Mouse (Mus musculus) lung, embryonic 16.5 days (tissue): ENCODE measurements around the gene Taar6. TPM values are rescaled to one million over a fixed set of nuclear protein-coding genes. Genes with fewer than 3 reads are reported as not detected.

Source experiments
- ATAC-seq: fragments of 200-750 bp; cut with Nextera tagmentation; 2 replicates; pipeline ENCODE4 v1.8.0; 2017; ENCODE audit warnings: low read depth, mild to moderate bottlenecking, moderate library complexity
- H3K27ac ChIP-seq: fragments of 300-500 bp; sonication (generic); 2 replicates; pipeline ENCODE4 v1.5.1; 2014; ENCODE audit warnings: mild to moderate bottlenecking, control low read depth, low read length
- H3K27me3 ChIP-seq: fragments of 300-500 bp; sonication (generic); 2 replicates; pipeline ENCODE4 v1.6.1; 2014; ENCODE audit warnings: low read depth, low read length, mixed read lengths; ENCODE audit not compliant: control insufficient read depth, insufficient read depth
- H3K36me3 ChIP-seq: fragments of 300-500 bp; sonication (generic); 2 replicates; pipeline ENCODE4 v1.6.1; 2014; ENCODE audit warnings: low read length; ENCODE audit not compliant: control insufficient read depth, insufficient read depth
- H3K4me1 ChIP-seq: fragments of 300-500 bp; sonication (generic); replicated peaks from 2 replicates; pipeline ENCODE4 v1.6.1; 2014; ENCODE audit warnings: low read length, mixed read lengths; ENCODE audit not compliant: control insufficient read depth, insufficient read depth
- H3K4me2 ChIP-seq: fragments of 300-500 bp; sonication (generic); 2 replicates; pipeline ENCODE4 v1.6.1; 2014; ENCODE audit warnings: low read depth, low read length, control low read depth
- H3K4me3 ChIP-seq: fragments of 300-500 bp; sonication (generic); 2 replicates; pipeline ENCODE4 v1.5.1; 2014; ENCODE audit warnings: mild to moderate bottlenecking, low read length, control low read depth
- H3K9ac ChIP-seq: fragments of 300-500 bp; sonication (generic); 2 replicates; pipeline ENCODE4 v1.6.1; 2014; ENCODE audit warnings: low read length, control low read depth
- H3K9me3 ChIP-seq: fragments of 300-500 bp; sonication (generic); 2 replicates; pipeline ENCODE4 v1.6.1; 2016; ENCODE audit warnings: low read length; ENCODE audit not compliant: control insufficient read depth
- WGBS: fragments of 180-500 bp; shearing (Covaris S2); extraction: QIAGEN DNeasy Blood & Tissue Kit; methylation state at CpG from one replicate; pipeline ENCODE4 v1.1.7; 2014; 5-methylcytosine and 5-hydroxymethylcytosine counted together
- polyA plus RNA-seq: library from polyadenylated mRNA; unstranded; fragments of >200 nt; fragmentation: Nextera tagmentation; extraction: Ambion mirVana; gene quantifications from 2 replicates; pipeline ENCODE4 v1.2.1, GENCODE M21; 2015

Taar6 gene
- not detected in 2 replicates for polyA plus RNA-seq

DNA sequence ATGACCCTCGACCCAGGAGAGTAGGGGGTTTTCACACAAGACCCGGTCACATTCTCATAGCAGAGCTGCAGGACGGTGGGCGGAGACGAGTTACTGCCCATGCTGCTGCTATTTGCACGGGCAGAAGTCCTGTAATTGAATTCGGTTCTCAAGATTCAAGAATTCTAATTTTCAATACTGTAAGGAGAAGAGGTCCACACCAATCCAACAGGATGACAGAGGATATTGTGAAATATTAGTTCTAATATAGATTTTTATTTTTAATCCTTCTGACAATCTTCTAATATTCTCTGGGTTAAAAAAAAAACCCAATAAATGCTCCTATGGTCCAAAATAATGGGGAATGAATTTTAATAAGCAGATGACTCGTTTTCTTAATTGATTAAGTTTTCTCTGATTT is at the start of gene Taar6:
TSS of gene Taar6 (minus strand) at position 101 of the 400 bp plus-strand sequence.
- Histone ChIP-seq H3K4me2 (no peak within 1 kb of the TSS), H3K27me3 (no peaks in the 10 kb centered on the region), H3K4me3 (no peak within 1 kb of the TSS), H3K27ac (no peak within 1 kb of the TSS), H3K9ac (no peak within 1 kb of the TSS), H3K9me3 (no peaks in the 10 kb centered on the region), H3K36me3 (no peaks in the 10 kb centered on the region), H3K4me1 (no peaks in the 10 kb centered on the region)
- WGBS: 65% methylated on average over 8 of the region's 8 CpGs
- ATAC-seq: no peak

DNA sequence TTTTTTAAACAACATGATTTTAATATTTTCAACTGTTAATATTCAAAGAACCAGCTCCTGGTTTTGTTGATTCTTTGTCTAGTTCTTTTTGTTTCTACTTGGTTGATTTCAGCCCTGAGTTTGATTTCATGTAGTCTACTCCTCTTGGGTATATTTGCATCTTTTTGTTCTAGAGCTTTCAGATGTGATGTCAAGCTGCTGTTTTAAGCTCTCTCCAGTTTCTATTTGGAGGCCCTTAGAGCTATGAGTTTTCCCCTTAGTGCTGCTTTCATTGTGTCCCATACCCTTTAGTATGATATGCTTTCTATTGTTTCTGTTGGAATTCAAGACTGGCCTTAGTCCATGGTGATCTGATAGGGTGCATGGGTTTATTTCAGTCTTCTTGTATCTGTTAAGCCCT is 45.9 kb upstream of the Taar6 start:
- no peaks in the 10 kb centered on the region for H3K9me3 ChIP-seq
- H3K4me1 ChIP-seq: no peaks in the 10 kb centered on the region
- H3K27ac ChIP-seq: no peak overlapping the region
- no peak overlapping the region for H3K4me3 ChIP-seq
- no peak for ATAC-seq
- no peaks in the 10 kb centered on the region for H3K27me3 ChIP-seq
- H3K9ac ChIP-seq: no peak overlapping the region
- H3K4me2 ChIP-seq: no peak overlapping the region
- H3K36me3 ChIP-seq: no peaks in the 10 kb centered on the region

DNA sequence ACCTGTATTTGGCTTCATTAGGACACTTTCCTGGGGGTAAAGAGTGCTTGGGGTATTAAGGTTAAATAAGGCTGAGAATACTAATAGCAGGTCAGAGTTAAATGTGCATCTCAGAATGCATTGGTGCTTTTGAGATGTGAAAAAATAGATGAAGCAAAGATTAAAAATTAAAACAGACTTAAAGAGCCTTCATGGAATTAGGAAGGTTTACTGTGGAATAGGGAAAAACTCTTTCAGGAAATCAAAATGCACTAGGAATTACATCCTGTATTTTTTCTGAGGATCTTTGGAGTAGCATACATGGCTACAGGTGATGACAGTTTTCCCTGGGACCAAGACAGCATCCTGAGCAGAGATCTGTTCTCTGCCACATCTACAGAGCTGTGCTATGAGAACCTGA is 41.5 kb upstream of the Taar6 start, which contains the start of gene Taar7d:
TSS of gene Taar7d (plus strand) at position 301 of the 400 bp plus-strand sequence.
- no peak within 1 kb of the TSS for H3K27ac ChIP-seq
- ATAC-seq: no peak
- H3K9ac ChIP-seq: no peak within 1 kb of the TSS
- no peaks in the 10 kb centered on the region for H3K36me3 ChIP-seq
- no peak within 1 kb of the TSS for H3K4me2 ChIP-seq
- H3K4me1 ChIP-seq: no peaks in the 10 kb centered on the region
- H3K27me3 ChIP-seq: no peaks in the 10 kb centered on the region
- no peak within 1 kb of the TSS for H3K4me3 ChIP-seq
- H3K9me3 ChIP-seq: no peaks in the 10 kb centered on the region

DNA sequence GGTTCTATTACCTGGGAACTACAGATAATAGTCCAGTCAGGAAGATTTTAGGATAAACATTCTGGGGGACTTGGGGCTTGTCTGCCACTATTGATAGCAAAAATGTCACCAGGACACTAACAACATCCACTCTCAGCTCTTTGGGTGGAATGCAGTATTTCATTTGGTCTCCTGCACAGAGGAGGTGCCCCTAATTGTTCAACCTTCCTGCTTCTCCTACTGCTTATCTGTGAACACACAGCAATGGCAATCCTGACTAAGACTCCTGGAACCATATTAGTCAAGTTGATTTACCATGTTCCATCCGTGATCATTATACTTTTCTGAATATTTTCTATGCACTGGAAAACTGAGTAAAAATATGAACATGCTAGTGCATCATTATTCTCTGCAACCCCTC is 22.7 kb upstream of the Taar6 start:
- Histone ChIP-seq H3K4me1 (no peaks in the 10 kb centered on the region), H3K27ac (no peak overlapping the region), H3K27me3 (no peaks in the 10 kb centered on the region), H3K36me3 (no peaks in the 10 kb centered on the region), H3K9ac (no peak overlapping the region), H3K4me3 (no peak overlapping the region), H3K4me2 (no peak overlapping the region), H3K9me3 (no peaks in the 10 kb centered on the region)
- ATAC-seq: no peak
- WGBS: 79% methylated on average over 1 of the region's 1 CpGs

DNA sequence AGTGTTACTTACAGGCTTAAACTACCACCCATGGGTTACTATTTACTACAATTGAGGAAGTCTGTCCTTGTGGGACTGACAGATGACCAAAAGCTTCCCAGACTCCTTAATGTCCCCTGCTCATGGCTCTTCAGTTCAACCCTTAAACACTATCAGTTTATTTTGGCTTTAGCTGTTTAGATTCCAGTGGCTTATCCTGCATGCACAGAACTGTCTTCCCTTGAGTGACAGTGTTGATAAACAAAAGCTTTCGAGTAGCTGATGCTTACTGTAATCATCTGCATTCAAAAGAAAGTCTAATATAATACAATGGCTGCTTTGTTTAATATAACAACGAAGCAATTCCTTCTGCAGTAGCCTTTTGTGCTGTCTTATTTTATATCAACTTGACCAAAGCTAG is 21.6 kb upstream of the Taar6 start:
- no peak overlapping the region for H3K27ac ChIP-seq
- ATAC-seq: no peak
- no peaks in the 10 kb centered on the region for H3K36me3 ChIP-seq
- H3K4me1 ChIP-seq: no peaks in the 10 kb centered on the region
- no peak overlapping the region for H3K4me3 ChIP-seq
- H3K27me3 ChIP-seq: no peaks in the 10 kb centered on the region
- H3K9ac ChIP-seq: no peak overlapping the region
- H3K9me3 ChIP-seq: no peaks in the 10 kb centered on the region
- 22% methylated on average over 2 of the region's 2 CpGs for WGBS
- no peak overlapping the region for H3K4me2 ChIP-seq

DNA sequence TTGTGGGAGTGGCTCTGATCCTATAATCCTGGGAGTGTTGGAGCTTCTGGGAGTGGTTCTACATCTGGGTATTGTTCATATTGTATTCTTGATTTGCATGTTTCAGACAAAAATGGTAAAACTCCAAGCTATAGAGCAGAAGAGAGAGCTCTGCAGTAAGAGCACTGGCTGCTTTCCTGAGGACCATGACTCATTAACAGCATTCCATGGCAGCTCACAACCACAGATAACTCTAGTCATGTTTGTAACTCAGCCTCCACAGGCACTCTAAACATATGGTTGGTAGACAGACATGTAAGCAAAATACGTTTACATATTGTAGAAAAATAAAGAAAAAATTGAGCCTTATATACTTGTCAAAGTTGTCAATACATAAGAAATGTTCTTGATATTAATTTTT is 21.0 kb upstream of the Taar6 start:
- Histone ChIP-seq H3K27me3 (no peaks in the 10 kb centered on the region), H3K27ac (no peak overlapping the region), H3K9me3 (no peaks in the 10 kb centered on the region), H3K36me3 (no peaks in the 10 kb centered on the region), H3K4me2 (no peak overlapping the region), H3K4me3 (no peak overlapping the region), H3K4me1 (no peaks in the 10 kb centered on the region), H3K9ac (no peak overlapping the region)
- ATAC-seq: no peak
- WGBS: 56% methylated on average over 1 of the region's 1 CpGs

DNA sequence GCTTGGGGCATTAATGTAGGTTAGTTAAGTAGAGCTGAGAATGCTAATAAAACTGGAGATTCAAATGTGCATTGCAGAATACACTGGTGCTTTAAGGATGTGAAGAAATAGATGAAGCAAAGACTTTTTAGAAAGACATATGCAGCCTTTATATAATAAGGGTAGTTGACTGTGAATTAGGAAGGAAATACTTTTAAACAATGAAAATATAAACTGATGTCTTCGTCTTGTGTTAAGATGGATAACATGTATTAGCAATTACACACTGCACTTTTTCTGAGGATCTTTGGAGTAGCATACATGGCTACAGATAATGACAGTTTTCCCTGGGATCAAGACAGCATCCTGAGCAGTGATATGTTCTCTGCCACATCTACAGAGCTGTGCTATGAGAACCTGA is 14.2 kb upstream of the Taar6 start, which contains the start of gene Taar7b:
TSS of gene Taar7b (plus strand) at position 301 of the 400 bp plus-strand sequence.
- no peak within 1 kb of the TSS for H3K9ac ChIP-seq
- H3K9me3 ChIP-seq: no peaks in the 10 kb centered on the region
- no peaks in the 10 kb centered on the region for H3K27me3 ChIP-seq
- WGBS: 64% methylated on average over 1 of the region's 1 CpGs
- no peaks in the 10 kb centered on the region for H3K36me3 ChIP-seq
- H3K27ac ChIP-seq: no peak within 1 kb of the TSS
- ATAC-seq: no peak
- no peaks in the 10 kb centered on the region for H3K4me1 ChIP-seq
- no peak within 1 kb of the TSS for H3K4me2 ChIP-seq
- no peak within 1 kb of the TSS for H3K4me3 ChIP-seq

DNA sequence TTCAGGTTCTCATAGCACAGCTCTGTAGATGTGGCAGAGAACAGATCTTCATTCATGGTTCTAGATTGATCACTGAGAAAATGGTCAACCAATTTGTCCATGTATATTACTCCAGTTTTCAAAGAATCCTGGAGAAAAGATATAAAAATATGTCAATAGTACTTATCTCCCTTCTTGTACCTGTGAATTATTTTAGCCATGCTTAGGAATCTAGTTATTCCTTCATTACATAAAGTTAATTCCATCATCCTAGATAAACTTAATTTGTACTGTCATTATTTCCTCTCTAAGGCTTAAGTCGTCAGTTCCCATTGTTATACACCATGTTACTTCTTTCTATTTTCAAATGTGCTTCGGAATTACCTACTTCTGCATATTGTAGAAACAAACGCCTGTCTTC is 7.9 kb upstream of the Taar6 start, which contains the start of gene Taar7a:
TSS of gene Taar7a (minus strand) at position 101 of the 400 bp plus-strand sequence.
- H3K36me3 ChIP-seq: no peaks in the 10 kb centered on the region
- H3K27me3 ChIP-seq: no peaks in the 10 kb centered on the region
- H3K9me3 ChIP-seq: no peaks in the 10 kb centered on the region
- H3K4me3 ChIP-seq: no peak within 1 kb of the TSS
- H3K27ac ChIP-seq: no peak within 1 kb of the TSS
- WGBS: 83% methylated on average over 3 of the region's 3 CpGs
- H3K9ac ChIP-seq: no peak within 1 kb of the TSS
- ATAC-seq: no peak
- no peaks in the 10 kb centered on the region for H3K4me1 ChIP-seq
- no peak within 1 kb of the TSS for H3K4me2 ChIP-seq

DNA sequence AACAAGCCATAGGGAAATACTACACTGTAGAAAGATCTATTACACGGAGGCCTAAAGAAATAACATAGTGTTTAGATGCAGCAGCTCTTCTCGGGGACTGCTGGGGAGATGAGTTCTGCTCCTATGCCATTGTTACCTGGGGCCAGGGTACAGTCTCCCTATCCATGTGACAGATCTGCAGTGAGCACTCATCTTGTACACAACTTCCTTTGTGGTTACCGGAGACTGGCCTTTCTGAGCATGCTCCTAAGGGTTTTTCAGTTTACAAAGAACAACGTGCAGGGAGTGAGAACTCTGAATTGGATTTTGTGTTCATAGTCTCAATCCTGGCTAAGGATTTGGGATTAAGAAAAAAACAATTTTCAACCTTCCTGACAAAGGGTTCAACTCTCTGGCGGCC is 973 bp upstream of the Taar6 start:
- no peak overlapping the region for H3K9ac ChIP-seq
- 81% methylated on average over 5 of the region's 5 CpGs for WGBS
- no peak overlapping the region for H3K4me2 ChIP-seq
- ATAC-seq: no peak
- H3K4me1 ChIP-seq: no peaks in the 10 kb centered on the region
- no peaks in the 10 kb centered on the region for H3K9me3 ChIP-seq
- H3K27me3 ChIP-seq: no peaks in the 10 kb centered on the region
- H3K36me3 ChIP-seq: no peaks in the 10 kb centered on the region
- no peak overlapping the region for H3K27ac ChIP-seq
- no peak overlapping the region for H3K4me3 ChIP-seq
